Mouse (Mus musculus) bone marrow, adult 2 months (tissue): ENCODE measurements around the gene Sh3glb2. TPM values are rescaled to one million over a fixed set of nuclear protein-coding genes. Genes with fewer than 3 reads are reported as not detected.

Experiments
- H3K27ac ChIP-seq: fragments of 200-500 bp; 2 replicates; pipeline ENCODE4 v1.5.1; 2012; ENCODE audit warnings: low read depth, mild to moderate bottlenecking, control low read depth, inconsistent platforms, low read length; ENCODE audit not compliant: control insufficient read depth, poor library complexity, insufficient read depth
- H3K4me1 ChIP-seq: fragments of 200-500 bp; 2 replicates; pipeline ENCODE4 v1.6.1; 2011; ENCODE audit warnings: low read length; ENCODE audit not compliant: control insufficient read depth, insufficient read depth
- H3K4me3 ChIP-seq: fragments of 200-500 bp; replicated peaks from 2 replicates; pipeline ENCODE3; 2011; ENCODE audit warnings: mild to moderate bottlenecking, low read depth, low read length, control low read depth; ENCODE audit not compliant: control insufficient read depth
- CTCF ChIP-seq: fragments of 200-500 bp; IDR thresholded peaks from 2 replicates; pipeline ENCODE4 v1.5.1; 2011; ENCODE audit warnings: low read length, control low read depth; ENCODE audit not compliant: control insufficient read depth, insufficient read depth
- POLR2A ChIP-seq: fragments of 200-500 bp; IDR thresholded peaks from 2 replicates; pipeline ENCODE4 v1.6.1; 2011; ENCODE audit warnings: low read depth, mild to moderate bottlenecking, control low read depth, low read length, borderline replicate concordance; ENCODE audit not compliant: control insufficient read depth
- WGBS: fragments of 180-500 bp; shearing (Covaris S2); methylation state at CpG from one replicate; pipeline ENCODE4 v1.1.7; 2018; 5-methylcytosine and 5-hydroxymethylcytosine counted together
- polyA plus RNA-seq: library from polyadenylated mRNA; stranded (reverse); fragments of >200 nt; gene quantifications from 2 replicates; pipeline ENCODE4 v1.2.4, GENCODE M21; 2011; ENCODE audit warnings: low replicate concordance; ENCODE audit not compliant: missing spikeins, insufficient read depth, insufficient read length

The Sh3glb2 gene
- polyA plus RNA-seq, 1 experiment = 50.0 TPM

GRCm38 (mm10) chr2:30357552-30358510, 1.3 kb downstream of the Sh3glb2 start:
- H3K4me1 ChIP-seq = no peaks in the 10 kb centered on the region

GRCm38 (mm10) chr2:30356906-30357305, 2.2 kb downstream of the Sh3glb2 start:
- Histone ChIP-seq H3K4me3 (no peak overlapping the region), H3K27ac (no peak overlapping the region), H3K4me1 (no peaks in the 10 kb centered on the region)
- 75% methylated on average over 9 of the region's 9 CpGs for WGBS
- TF ChIP-seq CTCF = no peak

More at GRCm38 (mm10) chr2:30357552-30358510, 1.3 kb downstream of the Sh3glb2 start:
- WGBS = 69% methylated on average over 8 of the region's 8 CpGs
- Histone ChIP-seq H3K4me3 (no peak overlapping the region), H3K27ac (no peak overlapping the region)
- TF ChIP-seq POLR2A (no peak), CTCF (no peak)

GRCm38 (mm10) chr2:30356266-30356665, 2.9 kb downstream of the Sh3glb2 start:
- WGBS = 74% methylated on average over 4 of the region's 4 CpGs
- Histone ChIP-seq H3K27ac (no peak overlapping the region), H3K4me3 (no peak overlapping the region), H3K4me1 (no peaks in the 10 kb centered on the region)
- TF ChIP-seq POLR2A = no peak
- no peak for TF ChIP-seq CTCF

GRCm38 (mm10) chr2:30355861-30356260, 3.3 kb downstream of the Sh3glb2 start:
- Histone ChIP-seq H3K27ac (no peak overlapping the region), H3K4me3 (no peak overlapping the region), H3K4me1 (no peaks in the 10 kb centered on the region)
- no peak for TF ChIP-seq CTCF
- no peak for TF ChIP-seq POLR2A
- 61% methylated on average over 4 of the region's 4 CpGs for WGBS

- Histone ChIP-seq H3K4me1 (no peaks in the 10 kb centered on the region; the same call in 1 of the 2 replicates), H3K27ac (no peak overlapping the region), H3K4me3 (no peak overlapping the region)
- TF ChIP-seq POLR2A = no peak
- TF ChIP-seq CTCF = no peak
- WGBS = 93% methylated on average over 2 of the region's 2 CpGs
Observed at GRCm38 (mm10) chr2:30351149-30351548, 8.0 kb downstream of the Sh3glb2 start.

GRCm38 (mm10) chr2:30349196-30349595, 9.9 kb downstream of the Sh3glb2 start:
- TF ChIP-seq POLR2A = no peak
- no peak for TF ChIP-seq CTCF
- 90% methylated on average over 6 of the region's 6 CpGs for WGBS
- Histone ChIP-seq H3K4me3 (no peak overlapping the region), H3K27ac (no peak overlapping the region), H3K4me1 (no peaks in the 10 kb centered on the region; the same call in 1 of the 2 replicates)

GRCm38 (mm10) chr2:30345971-30346676, 13.0 kb downstream of the Sh3glb2 start:
- WGBS = 81% methylated on average over 7 of the region's 7 CpGs
- no peak for TF ChIP-seq POLR2A
- no peak for TF ChIP-seq CTCF
- Histone ChIP-seq H3K27ac (no peak overlapping the region), H3K4me3 (no peak overlapping the region), H3K4me1 (no peaks in the 10 kb centered on the region; the same call in 1 of the 2 replicates)

GRCm38 (mm10) chr2:30343601-30344137, 15.5 kb downstream of the Sh3glb2 start:
- no peak overlapping the region for H3K4me3 ChIP-seq
- H3K4me1 ChIP-seq = no peaks in the 10 kb centered on the region
- TF ChIP-seq CTCF = no peak
- no peak for TF ChIP-seq POLR2A
- WGBS = 82% methylated on average over 14 of the region's 14 CpGs
- no peak overlapping the region for H3K27ac ChIP-seq
